Mouse (Mus musculus) intestine, embryonic 15.5 days (tissue): Measurements from ENCODE around the gene 4632433K11Rik. TPM values are rescaled to one million over a fixed set of nuclear protein-coding genes. Genes with fewer than 3 reads are reported as not detected.
A peak's percentile ranks its signal among the peaks of the same experiment; 100 is the strongest.

Experiments
- ATAC-seq: fragments of 200-750 bp; cut with Nextera tagmentation; 2 replicates; pipeline ENCODE4 v1.8.0; 2017; ENCODE audit warnings: moderate TSS enrichment, moderate library complexity
- H3K27ac ChIP-seq: fragments of 300-500 bp; sonication (generic); 2 replicates; pipeline ENCODE4 v1.5.1; 2015; ENCODE audit warnings: mild to moderate bottlenecking, inconsistent platforms
- H3K27me3 ChIP-seq: fragments of 300-500 bp; sonication (generic); replicated peaks from 2 replicates; pipeline ENCODE4 v1.6.1; 2015; ENCODE audit warnings: inconsistent platforms
- H3K36me3 ChIP-seq: fragments of 300-500 bp; sonication (generic); 2 replicates; pipeline ENCODE4 v1.6.1; 2015; ENCODE audit warnings: inconsistent platforms
- H3K4me1 ChIP-seq: fragments of 300-500 bp; sonication (generic); replicated peaks from 2 replicates; pipeline ENCODE4 v1.6.1; 2015; ENCODE audit warnings: inconsistent platforms
- H3K4me2 ChIP-seq: fragments of 300-500 bp; sonication (generic); replicated peaks from 2 replicates; pipeline ENCODE4 v1.6.1; 2015; ENCODE audit warnings: mild to moderate bottlenecking, inconsistent platforms
- H3K4me3 ChIP-seq: fragments of 300-500 bp; sonication (generic); replicated peaks from 2 replicates; pipeline ENCODE4 v1.5.1; 2015; ENCODE audit warnings: inconsistent platforms
- H3K9ac ChIP-seq: fragments of 300-500 bp; sonication (generic); 2 replicates; pipeline ENCODE4 v1.6.1; 2015; ENCODE audit warnings: inconsistent platforms
- H3K9me3 ChIP-seq: fragments of 300-500 bp; sonication (generic); 2 replicates; pipeline ENCODE4 v1.6.1; 2016; ENCODE audit warnings: inconsistent platforms
- WGBS: fragments of 180-500 bp; shearing (Covaris S2); methylation state at CpG from one replicate; pipeline ENCODE4 v1.1.7; 2015; 5-methylcytosine and 5-hydroxymethylcytosine counted together
- polyA plus RNA-seq: library from polyadenylated mRNA; unstranded; fragments of >200 nt; fragmentation: Nextera tagmentation; extraction: Ambion mirVana; gene quantifications from 2 replicates; pipeline ENCODE4 v1.2.1, GENCODE M21; 2015

Gene 4632433K11Rik
- polyA plus RNA-seq, 1 experiment from 2014 or later = not detected

DNA sequence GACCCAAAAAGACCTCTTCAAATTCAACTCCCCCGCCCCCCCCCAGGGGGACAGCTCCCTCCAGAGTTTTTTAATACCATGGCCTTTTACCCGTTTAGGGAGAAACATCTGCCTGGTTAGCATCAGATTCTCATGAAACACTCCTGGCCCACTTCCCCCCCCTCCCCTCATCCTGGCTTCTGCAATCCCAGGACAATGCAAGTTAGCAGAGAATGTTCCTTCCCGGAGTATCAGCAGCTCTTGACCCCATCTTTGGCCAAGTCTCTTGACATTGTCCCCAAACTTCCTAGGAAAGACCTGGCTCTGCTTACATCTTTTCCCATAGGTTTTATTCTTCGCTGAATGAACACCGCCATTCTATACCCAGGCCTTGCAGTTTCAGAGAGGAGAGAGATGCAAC lies 12.7 kb upstream of the 4632433K11Rik start:
- Histone ChIP-seq H3K27me3 (no peaks in the 10 kb centered on the region), H3K4me3 (peak overlapping the region; percentile 81), H3K9me3 (no peaks in the 10 kb centered on the region), H3K36me3 (peaks cover 9% of the 10 kb centered on the region), H3K4me1 (peaks cover 7% of the 10 kb centered on the region; the same call in 1 of the 2 replicates), H3K27ac (peak overlapping the region; percentile 97; the same call in 1 of the 2 replicates), H3K4me2 (peak overlapping the region; percentile 74), H3K9ac (peak overlapping the region; percentile 93)
- ATAC-seq = no peak
- 42% methylated on average over 5 of the region's 5 CpGs for WGBS

GRCm38 (mm10) chr7:5029543-5029942 lies 4.4 kb upstream of the 4632433K11Rik start:
- H3K4me3 ChIP-seq = no peak overlapping the region
- peaks cover 72% of the 10 kb centered on the region for H3K36me3 ChIP-seq
- H3K9me3 ChIP-seq = peaks cover 29% of the 10 kb centered on the region
- no peak overlapping the region for H3K9ac ChIP-seq
- no peaks in the 10 kb centered on the region for H3K27me3 ChIP-seq
- 95% methylated on average over 22 of the region's 22 CpGs for WGBS
- no peak for ATAC-seq
- no peak overlapping the region for H3K4me2 ChIP-seq
- H3K4me1 ChIP-seq = no peaks in the 10 kb centered on the region
- H3K27ac ChIP-seq = no peak overlapping the region

DNA sequence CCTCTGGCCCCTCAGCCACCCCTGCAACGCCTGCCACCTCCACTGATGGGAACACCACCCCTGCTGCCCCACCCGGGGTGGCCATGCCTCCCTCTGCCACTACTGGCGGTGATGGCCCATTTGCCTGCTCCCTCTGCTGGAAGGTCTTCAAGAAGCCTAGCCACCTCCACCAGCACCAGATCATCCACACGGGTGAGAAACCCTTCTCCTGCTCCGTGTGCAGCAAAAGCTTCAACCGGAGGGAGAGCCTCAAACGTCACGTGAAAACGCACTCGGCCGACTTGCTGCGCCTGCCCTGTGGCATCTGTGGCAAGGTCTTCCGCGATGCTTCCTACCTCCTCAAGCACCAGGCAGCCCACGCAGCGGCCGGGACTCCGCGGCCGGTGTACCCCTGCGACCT lies 4.0 kb upstream of the 4632433K11Rik start:
- Histone ChIP-seq H3K4me1 (no peaks in the 10 kb centered on the region), H3K4me3 (no peak overlapping the region), H3K27me3 (no peaks in the 10 kb centered on the region), H3K4me2 (no peak overlapping the region), H3K36me3 (peaks cover 76% of the 10 kb centered on the region), H3K9me3 (peaks cover 29% of the 10 kb centered on the region), H3K27ac (no peak overlapping the region), H3K9ac (no peak overlapping the region)
- ATAC-seq = no peak
- WGBS = 91% methylated on average over 21 of the region's 21 CpGs

GRCm38 (mm10) chr7:5030554-5031275 lies 3.2 kb upstream of the 4632433K11Rik start:
- Histone ChIP-seq H3K9ac (no peak overlapping the region), H3K4me2 (no peak overlapping the region), H3K9me3 (peaks cover 29% of the 10 kb centered on the region), H3K27me3 (no peaks in the 10 kb centered on the region), H3K4me3 (0 out of 2 replicates have a peak overlapping the region, but pooled peaks have one; percentile 0), H3K4me1 (no peaks in the 10 kb centered on the region), H3K27ac (no peak overlapping the region), H3K36me3 (peaks cover 82% of the 10 kb centered on the region)
- no peak for ATAC-seq
- WGBS = 85% methylated on average over 63 of the region's 63 CpGs

DNA sequence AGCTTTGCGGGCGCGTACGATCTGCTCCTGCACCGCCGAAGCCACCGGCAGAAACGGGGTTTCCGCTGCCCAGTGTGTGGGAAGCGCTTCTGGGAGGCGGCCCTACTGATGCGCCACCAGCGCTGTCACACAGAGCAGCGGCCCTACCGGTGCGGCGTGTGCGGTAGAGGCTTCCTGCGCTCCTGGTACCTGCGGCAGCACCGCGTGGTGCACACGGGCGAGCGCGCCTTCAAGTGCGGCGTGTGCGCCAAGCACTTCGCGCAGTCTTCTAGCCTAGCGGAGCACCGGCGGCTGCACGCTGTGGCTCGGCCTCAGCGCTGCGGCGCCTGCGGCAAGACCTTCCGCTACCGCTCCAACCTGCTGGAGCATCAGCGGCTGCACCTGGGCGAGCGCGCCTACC lies 2.4 kb upstream of the 4632433K11Rik start:
- H3K27ac ChIP-seq = no peak overlapping the region
- H3K27me3 ChIP-seq = no peaks in the 10 kb centered on the region
- H3K4me1 ChIP-seq = no peaks in the 10 kb centered on the region

GRCm38 (mm10) chr7:5035628-5036027 lies 1.7 kb downstream of the 4632433K11Rik start:
- H3K4me2 ChIP-seq = no peak overlapping the region
- H3K4me3 ChIP-seq = no peak overlapping the region
- no peak overlapping the region for H3K27ac ChIP-seq
- peaks cover 16% of the 10 kb centered on the region for H3K9me3 ChIP-seq
- ATAC-seq = no peak
- no peaks in the 10 kb centered on the region for H3K4me1 ChIP-seq
- peaks cover 53% of the 10 kb centered on the region for H3K36me3 ChIP-seq
- no peaks in the 10 kb centered on the region for H3K27me3 ChIP-seq
- 97% methylated on average over 17 of the region's 17 CpGs for WGBS
- H3K9ac ChIP-seq = no peak overlapping the region

More for the DNA sequence above, 2.4 kb upstream of the 4632433K11Rik start:
- no peak overlapping the region for H3K4me2 ChIP-seq
- H3K9ac ChIP-seq = no peak overlapping the region
- H3K4me3 ChIP-seq = no peak overlapping the region
- WGBS = 85% methylated on average over 46 of the region's 46 CpGs
- H3K9me3 ChIP-seq = peaks cover 29% of the 10 kb centered on the region
- H3K36me3 ChIP-seq = peaks cover 89% of the 10 kb centered on the region
- ATAC-seq = no peak

DNA sequence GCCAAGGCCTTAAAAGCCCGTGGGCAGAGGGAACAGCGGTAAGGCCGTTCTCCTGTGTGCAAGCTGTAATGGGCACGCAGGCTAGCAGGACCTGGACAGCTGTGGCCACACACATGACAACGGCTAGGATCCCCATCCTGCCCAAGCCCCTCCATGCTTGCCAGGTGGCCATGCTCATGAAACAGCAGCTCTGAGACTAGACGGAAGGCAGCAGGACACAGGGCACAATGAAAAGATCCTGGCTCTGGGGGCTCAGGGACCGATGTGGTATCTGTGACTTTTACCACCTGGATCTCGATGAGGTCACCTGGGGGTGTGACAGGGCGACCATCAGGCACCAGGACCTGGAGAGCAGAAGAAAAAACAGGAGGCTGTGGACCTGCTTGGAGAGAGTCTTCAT lies 2.2 kb downstream of the 4632433K11Rik start:
- Histone ChIP-seq H3K4me1 (no peaks in the 10 kb centered on the region), H3K9me3 (peaks cover 11% of the 10 kb centered on the region), H3K27me3 (no peaks in the 10 kb centered on the region), H3K4me2 (no peak overlapping the region), H3K9ac (no peak overlapping the region), H3K27ac (no peak overlapping the region), H3K36me3 (peaks cover 48% of the 10 kb centered on the region), H3K4me3 (no peak overlapping the region)
- no peak for ATAC-seq
- 95% methylated on average over 9 of the region's 9 CpGs for WGBS

GRCm38 (mm10) chr7:5037026-5037425 lies 3.1 kb downstream of the 4632433K11Rik start:
- Histone ChIP-seq H3K36me3 (peaks cover 39% of the 10 kb centered on the region), H3K4me2 (no peak overlapping the region), H3K9ac (no peak overlapping the region), H3K4me1 (no peaks in the 10 kb centered on the region), H3K9me3 (peaks cover 2% of the 10 kb centered on the region; the same call in 1 of the 2 replicates), H3K27ac (no peak overlapping the region), H3K27me3 (no peaks in the 10 kb centered on the region), H3K4me3 (no peak overlapping the region)
- no peak for ATAC-seq
- 89% methylated on average over 7 of the region's 7 CpGs for WGBS

DNA sequence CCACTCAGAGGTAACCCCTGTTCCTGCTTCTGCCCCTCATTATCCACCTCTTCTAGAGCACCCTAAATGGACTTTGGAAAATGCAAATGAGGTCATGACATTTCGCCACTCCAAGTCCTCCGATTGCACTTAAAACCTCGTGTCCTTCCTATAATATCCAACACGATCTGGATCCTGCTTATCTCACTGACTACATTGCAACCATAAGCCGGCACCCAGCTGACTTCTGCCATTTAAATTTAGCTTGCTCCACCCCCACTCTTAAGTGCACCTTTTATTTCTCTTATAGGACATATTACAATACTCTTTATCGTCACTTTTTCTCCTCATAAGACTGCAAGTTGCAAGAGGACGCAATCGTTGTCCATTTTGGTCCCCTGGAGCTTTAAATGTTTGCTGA lies 3.5 kb downstream of the 4632433K11Rik start:
- WGBS = 85% methylated on average over 8 of the region's 8 CpGs
- Histone ChIP-seq H3K4me2 (peak overlapping the region; percentile 65), H3K9me3 (no peaks in the 10 kb centered on the region), H3K27ac (0 out of 2 replicates have a peak overlapping the region, but pooled peaks have one; percentile 98), H3K9ac (no peak overlapping the region), H3K4me3 (peak overlapping the region; percentile 67; the same call in 1 of the 2 replicates), H3K4me1 (no peaks in the 10 kb centered on the region), H3K27me3 (no peaks in the 10 kb centered on the region), H3K36me3 (peaks cover 35% of the 10 kb centered on the region)
- ATAC-seq = no peak

- peak within 1 kb of the TSS; percentile 98 for H3K27ac ChIP-seq
- no peaks in the 10 kb centered on the region for H3K9me3 ChIP-seq
- peak within 1 kb of the TSS; percentile 84 for H3K9ac ChIP-seq
- H3K4me1 ChIP-seq = no peaks in the 10 kb centered on the region
- ATAC-seq = peak; percentile 99
- under 1% methylated on average over 48 of the region's 48 CpGs for WGBS
- no peaks in the 10 kb centered on the region for H3K27me3 ChIP-seq
- H3K36me3 ChIP-seq = peaks cover 27% of the 10 kb centered on the region
- H3K4me3 ChIP-seq = peak within 1 kb of the TSS; percentile 67
- peak within 1 kb of the TSS; percentile 65 for H3K4me2 ChIP-seq
Measured at GRCm38 (mm10) chr7:5038109-5038732, 4.3 kb downstream of the 4632433K11Rik start, which contains the start of gene Zfp784. Gene Zfp784 (minus strand): TSS chr7:5038446.

- H3K9me3 ChIP-seq = no peaks in the 10 kb centered on the region
- no peaks in the 10 kb centered on the region for H3K4me1 ChIP-seq
- no peak for ATAC-seq
- peak overlapping the region; percentile 67 for H3K4me3 ChIP-seq
- peak overlapping the region; percentile 65 for H3K4me2 ChIP-seq
- peak overlapping the region; percentile 98 for H3K27ac ChIP-seq
- no peaks in the 10 kb centered on the region for H3K27me3 ChIP-seq
- peaks cover 21% of the 10 kb centered on the region for H3K36me3 ChIP-seq
- 17% methylated on average over 5 of the region's 5 CpGs for WGBS
- H3K9ac ChIP-seq = 0 out of 2 replicates have a peak overlapping the region, but pooled peaks have one; percentile 84
Measured at GRCm38 (mm10) chr7:5038940-5039339, 5.0 kb downstream of the 4632433K11Rik start.

DNA sequence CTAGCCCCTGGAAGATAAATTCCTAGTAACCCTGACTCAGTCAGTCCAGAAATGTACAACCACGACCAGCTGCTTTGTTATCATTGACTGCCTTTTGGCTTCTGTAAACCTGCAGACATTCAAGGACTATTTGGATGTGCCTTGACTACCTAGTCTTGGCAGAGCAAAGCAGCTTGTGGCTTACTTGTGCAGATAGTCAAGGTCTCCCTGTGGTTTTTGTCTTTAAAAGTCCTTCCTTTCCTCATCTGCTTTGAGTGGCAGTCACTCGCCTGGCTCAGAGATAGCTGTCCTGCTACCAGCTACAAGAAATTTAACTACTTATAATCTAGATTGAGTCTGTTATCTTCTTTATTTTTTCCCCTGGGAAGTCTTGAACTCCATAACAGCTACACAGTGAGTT lies 11.1 kb downstream of the 4632433K11Rik start:
- Histone ChIP-seq H3K27ac (no peak overlapping the region), H3K4me3 (no peak overlapping the region), H3K4me1 (no peaks in the 10 kb centered on the region), H3K4me2 (no peak overlapping the region), H3K9ac (no peak overlapping the region), H3K36me3 (no peaks in the 10 kb centered on the region), H3K27me3 (no peaks in the 10 kb centered on the region), H3K9me3 (no peaks in the 10 kb centered on the region)
- no peak for ATAC-seq
- WGBS = 73% methylated on average over 2 of the region's 2 CpGs
